Mouse (Mus musculus): ENCODE results near the gene Synrg. TPM values are rescaled to one million over a fixed set of nuclear protein-coding genes. Genes with fewer than 3 reads are reported as not detected.

Synrg gene
- polyA plus RNA-seq, 1 experiment from 2014 or later, result 7.2 TPM

DNA sequence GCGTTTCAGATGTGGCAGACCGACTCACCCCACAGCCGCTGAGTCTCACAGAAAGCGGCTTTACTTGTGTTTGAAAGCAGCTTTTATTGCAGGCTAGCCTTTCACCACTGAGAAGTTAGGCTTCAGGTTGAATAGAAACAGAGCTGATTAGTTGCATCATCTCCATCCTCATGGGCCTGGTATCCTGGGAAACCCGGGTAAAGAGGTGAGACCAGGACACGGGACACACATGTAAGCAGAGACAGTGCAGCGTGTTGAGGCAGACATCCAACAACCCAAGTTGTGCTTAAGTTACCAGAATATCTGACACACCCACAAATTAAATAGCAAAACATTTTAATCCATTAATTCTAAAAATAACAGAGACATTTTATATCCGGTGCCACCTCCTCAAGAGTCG, 114.4 kb downstream of the Synrg start:
- H3K36me3 ChIP-seq (ENCODE audit: control insufficient read depth, insufficient read depth, low read length), result 0 out of 2 replicates have a peak, but pooled peaks cover 3% of the 10 kb centered on the region
- DNase-seq (ENCODE audit: low spot score) (no peak), ATAC-seq (ENCODE audit: low FRiP score, low TSS enrichment) (no peak)
- H3K4me3 ChIP-seq (ENCODE audit: low read depth, low read length), result no peak overlapping the region
- H3K9ac ChIP-seq (ENCODE audit: low read length), result no peak overlapping the region
- no peaks in the 10 kb centered on the region for H3K27me3 ChIP-seq (ENCODE audit: control insufficient read depth, insufficient read depth, low read length)
- no peak for TF ChIP-seq EP300 (optimal IDR thresholded peaks at IDR 0.05)
- TF ChIP-seq CTCF (IDR thresholded peaks at IDR 0.05; ENCODE audit: low read depth), result no peak
- H3K9me3 ChIP-seq (ENCODE audit: control insufficient read depth, low read length), result no peaks in the 10 kb centered on the region
- WGBS, result 72% methylated on average over 9 of the region's 9 CpGs
- H3K4me1 ChIP-seq (replicated peaks; ENCODE audit: control insufficient read depth, insufficient read depth), result 0 out of 2 replicates have a peak, but pooled peaks cover 1% of the 10 kb centered on the region
- no peak overlapping the region for H3K27ac ChIP-seq (replicated peaks)
- H3K4me2 ChIP-seq (replicated peaks; ENCODE audit: low read depth), result no peak overlapping the region

DNA sequence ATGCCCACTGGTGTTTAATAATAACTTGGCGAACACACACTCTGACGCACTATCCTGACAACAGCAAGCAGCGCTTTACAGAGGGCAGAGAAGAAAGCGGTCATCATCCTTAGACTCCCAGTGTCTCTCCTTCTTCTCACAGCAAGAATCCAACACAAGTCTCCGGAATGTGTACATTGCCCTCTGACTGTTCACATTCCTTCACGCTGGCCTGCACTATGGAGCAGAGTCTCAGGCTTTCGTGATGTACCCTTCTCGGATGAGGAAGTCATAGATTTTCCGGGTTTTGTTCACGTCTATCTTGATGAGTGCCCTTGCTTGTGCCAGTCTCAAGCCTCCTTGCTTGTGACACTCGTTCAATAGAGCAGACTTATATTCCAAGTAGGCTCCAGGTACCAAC, 115.1 kb downstream of the Synrg start:
- Histone ChIP-seq H3K4me2 (replicated peaks; ENCODE audit: low read depth) (no peak overlapping the region), H3K4me3 (ENCODE audit: low read depth, low read length) (no peak overlapping the region), H3K9ac (ENCODE audit: low read length) (no peak overlapping the region), H3K4me1 (replicated peaks; ENCODE audit: control insufficient read depth, insufficient read depth) (no peaks in the 10 kb centered on the region), H3K36me3 (ENCODE audit: control insufficient read depth, insufficient read depth, low read length) (0 out of 2 replicates have a peak, but pooled peaks cover 3% of the 10 kb centered on the region), H3K27me3 (ENCODE audit: control insufficient read depth, insufficient read depth, low read length) (no peaks in the 10 kb centered on the region), H3K27ac (replicated peaks) (no peak overlapping the region), H3K9me3 (ENCODE audit: control insufficient read depth, low read length) (no peaks in the 10 kb centered on the region)
- TF ChIP-seq EP300 (optimal IDR thresholded peaks at IDR 0.05) (no peak), CTCF (IDR thresholded peaks at IDR 0.05; ENCODE audit: low read depth) (no peak)
- ATAC-seq (ENCODE audit: low FRiP score, low TSS enrichment), result no peak
- WGBS, result 82% methylated on average over 11 of the region's 11 CpGs
- DNase-seq (ENCODE audit: low spot score), result no peak

GRCm38 (mm10) chr11:84079887-84080286, 115.7 kb downstream of the Synrg start:
- TF ChIP-seq EP300 (optimal IDR thresholded peaks at IDR 0.05) (no peak), CTCF (IDR thresholded peaks at IDR 0.05; ENCODE audit: low read depth) (no peak)

DNA sequence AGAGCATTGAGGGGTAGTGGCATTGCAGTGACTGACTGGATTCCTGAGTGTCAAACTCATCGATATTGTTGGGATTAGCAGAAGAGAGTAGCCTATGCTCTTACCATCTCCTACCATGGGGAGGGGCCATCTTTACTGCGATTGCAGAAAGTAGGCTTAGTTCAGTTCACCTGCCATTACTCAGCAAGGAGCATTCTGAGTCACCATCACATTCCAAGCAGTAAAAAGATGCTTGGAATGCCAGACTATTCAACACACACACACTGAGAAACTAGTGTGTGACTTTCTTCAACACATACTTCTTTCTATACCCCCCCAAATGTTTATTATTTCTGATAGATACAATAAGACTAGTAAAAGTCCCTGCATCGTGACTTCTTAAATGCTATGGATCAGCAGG, 116.1 kb downstream of the Synrg start:
- no peaks in the 10 kb centered on the region for H3K9me3 ChIP-seq (ENCODE audit: control insufficient read depth, low read length)
- 76% methylated on average over 3 of the region's 3 CpGs for WGBS
- TF ChIP-seq EP300 (optimal IDR thresholded peaks at IDR 0.05), result no peak
- TF ChIP-seq CTCF (IDR thresholded peaks at IDR 0.05; ENCODE audit: low read depth), result no peak
- H3K36me3 ChIP-seq (ENCODE audit: control insufficient read depth, insufficient read depth, low read length), result 0 out of 2 replicates have a peak, but pooled peaks cover 3% of the 10 kb centered on the region
- no peaks in the 10 kb centered on the region for H3K4me1 ChIP-seq (replicated peaks; ENCODE audit: control insufficient read depth, insufficient read depth)
- H3K9ac ChIP-seq (ENCODE audit: low read length), result no peak overlapping the region
- no peak for DNase-seq (ENCODE audit: low spot score)
- no peak overlapping the region for H3K4me3 ChIP-seq (ENCODE audit: low read depth, low read length)
- H3K27ac ChIP-seq (replicated peaks), result no peak overlapping the region
- no peak for ATAC-seq (ENCODE audit: low FRiP score, low TSS enrichment)
- H3K27me3 ChIP-seq (ENCODE audit: control insufficient read depth, insufficient read depth, low read length), result no peaks in the 10 kb centered on the region
- H3K4me2 ChIP-seq (replicated peaks; ENCODE audit: low read depth), result no peak overlapping the region

More at GRCm38 (mm10) chr11:84079887-84080286, 115.7 kb downstream of the Synrg start:
- Histone ChIP-seq H3K4me1 (replicated peaks; ENCODE audit: control insufficient read depth, insufficient read depth) (no peaks in the 10 kb centered on the region), H3K27ac (replicated peaks) (no peak overlapping the region), H3K9me3 (ENCODE audit: control insufficient read depth, low read length) (no peaks in the 10 kb centered on the region), H3K4me3 (ENCODE audit: low read depth, low read length) (no peak overlapping the region), H3K4me2 (replicated peaks; ENCODE audit: low read depth) (no peak overlapping the region), H3K36me3 (ENCODE audit: control insufficient read depth, insufficient read depth, low read length) (0 out of 2 replicates have a peak, but pooled peaks cover 3% of the 10 kb centered on the region), H3K9ac (ENCODE audit: low read length) (no peak overlapping the region), H3K27me3 (ENCODE audit: control insufficient read depth, insufficient read depth, low read length) (no peaks in the 10 kb centered on the region)
- ATAC-seq (ENCODE audit: low FRiP score, low TSS enrichment), result no peak
- WGBS, result 76% methylated on average over 4 of the region's 4 CpGs
- DNase-seq (ENCODE audit: low spot score), result no peak

DNA sequence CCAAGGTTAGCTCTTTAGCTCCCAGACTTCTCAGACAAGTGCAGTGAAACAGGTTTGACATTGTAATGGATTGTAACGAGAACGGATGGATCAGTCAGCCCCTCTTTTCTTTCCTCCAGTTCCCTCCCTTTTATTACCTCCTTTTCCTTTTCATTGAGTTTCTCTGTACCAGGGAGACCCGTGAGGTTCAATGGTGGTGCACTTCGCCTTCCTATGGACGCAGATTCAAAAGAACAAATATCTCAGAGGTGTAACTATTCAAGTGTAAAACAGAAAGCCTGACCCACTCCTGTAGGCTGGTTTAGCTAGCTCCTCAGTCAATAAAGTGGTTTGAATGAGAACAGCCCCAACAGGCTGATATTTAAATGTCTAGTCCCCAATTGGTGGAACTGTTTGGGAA, 117.7 kb downstream of the Synrg start:
- 0 out of 2 replicates have a peak, but pooled peaks cover 6% of the 10 kb centered on the region for H3K36me3 ChIP-seq (ENCODE audit: control insufficient read depth, insufficient read depth, low read length)
- ATAC-seq (ENCODE audit: low FRiP score, low TSS enrichment), result no peak
- no peak overlapping the region for H3K4me3 ChIP-seq (ENCODE audit: low read depth, low read length)
- no peaks in the 10 kb centered on the region for H3K4me1 ChIP-seq (replicated peaks; ENCODE audit: control insufficient read depth, insufficient read depth)
- H3K27me3 ChIP-seq (ENCODE audit: control insufficient read depth, insufficient read depth, low read length), result no peaks in the 10 kb centered on the region
- TF ChIP-seq CTCF (IDR thresholded peaks at IDR 0.05; ENCODE audit: low read depth) (no peak), EP300 (optimal IDR thresholded peaks at IDR 0.05) (no peak)
- H3K9ac ChIP-seq (ENCODE audit: low read length), result no peak overlapping the region
- H3K9me3 ChIP-seq (ENCODE audit: control insufficient read depth, low read length), result no peaks in the 10 kb centered on the region
- no peak overlapping the region for H3K4me2 ChIP-seq (replicated peaks; ENCODE audit: low read depth)
- DNase-seq (ENCODE audit: low spot score), result no peak
- no peak overlapping the region for H3K27ac ChIP-seq (replicated peaks)
- WGBS, result 86% methylated on average over 5 of the region's 5 CpGs

GRCm38 (mm10) chr11:84090572-84090971, 126.3 kb downstream of the Synrg start:
- H3K4me2 ChIP-seq (replicated peaks; ENCODE audit: low read depth), result no peak overlapping the region
- TF ChIP-seq CTCF (IDR thresholded peaks at IDR 0.05; ENCODE audit: low read depth), result no peak
- no peak for TF ChIP-seq EP300 (optimal IDR thresholded peaks at IDR 0.05)
- no peak overlapping the region for H3K27ac ChIP-seq (replicated peaks)
- no peaks in the 10 kb centered on the region for H3K4me1 ChIP-seq (replicated peaks; ENCODE audit: control insufficient read depth, insufficient read depth)
- H3K9ac ChIP-seq (ENCODE audit: low read length), result no peak overlapping the region
- H3K9me3 ChIP-seq (ENCODE audit: control insufficient read depth, low read length), result no peaks in the 10 kb centered on the region
- H3K27me3 ChIP-seq (ENCODE audit: control insufficient read depth, insufficient read depth, low read length), result no peaks in the 10 kb centered on the region
- H3K4me3 ChIP-seq (ENCODE audit: low read depth, low read length), result no peak overlapping the region
- H3K36me3 ChIP-seq (ENCODE audit: control insufficient read depth, insufficient read depth, low read length), result peaks cover 9% of the 10 kb centered on the region
- WGBS, result 77% methylated on average over 8 of the region's 8 CpGs
- DNase-seq (ENCODE audit: low spot score), result no peak
- no peak for ATAC-seq (ENCODE audit: low FRiP score, low TSS enrichment)

Other genes with a start within 250 kb of the Synrg start
- 3.1 and 3.4 TPM in 2 replicates for gene Wfdc21, start 217.5 kb upstream of the Synrg start, polyA plus RNA-seq (2015; fragmentation: Nextera tagmentation; extraction: Ambion mirVana)
- 8.6 and 9.2 TPM in 2 replicates for gene Heatr6, start 210.7 kb upstream of the Synrg start, polyA plus RNA-seq (2015; fragmentation: Nextera tagmentation; extraction: Ambion mirVana)
- 4.8 and 5.0 TPM in 2 replicates for gene Hnf1b, start 114.4 kb upstream of the Synrg start, polyA plus RNA-seq (2015; fragmentation: Nextera tagmentation; extraction: Ambion mirVana)
- gene Ddx52, start 22.4 kb upstream of the Synrg start, polyA plus RNA-seq (2015; fragmentation: Nextera tagmentation; extraction: Ambion mirVana), result 15.1 and 15.3 TPM in 2 replicates
- 118 and 130 TPM in 2 replicates for gene Dusp14, start 104.8 kb downstream of the Synrg start, polyA plus RNA-seq (2015; fragmentation: Nextera tagmentation; extraction: Ambion mirVana)
- gene Tada2a, start 165.2 kb downstream of the Synrg start, polyA plus RNA-seq (2015; fragmentation: Nextera tagmentation; extraction: Ambion mirVana), result 12.5 and 13.2 TPM in 2 replicates
- gene Acaca, start 165.2 kb downstream of the Synrg start, polyA plus RNA-seq (2015; fragmentation: Nextera tagmentation; extraction: Ambion mirVana), result 4.5 TPM in 2 replicates
- not detected in 2 replicates for gene Gm11437, start 203.0 kb downstream of the Synrg start, polyA plus RNA-seq (2015; fragmentation: Nextera tagmentation; extraction: Ambion mirVana)